Mouse (Mus musculus): ENCODE measurements around the gene Pdcd7. TPM values are rescaled to one million over a fixed set of nuclear protein-coding genes. Genes with fewer than 3 reads are reported as not detected.

Gene Pdcd7
- total and polyA plus RNA-seq, 2 experiments from 2014 or later, result 9.2 to 21.8 TPM

DNA sequence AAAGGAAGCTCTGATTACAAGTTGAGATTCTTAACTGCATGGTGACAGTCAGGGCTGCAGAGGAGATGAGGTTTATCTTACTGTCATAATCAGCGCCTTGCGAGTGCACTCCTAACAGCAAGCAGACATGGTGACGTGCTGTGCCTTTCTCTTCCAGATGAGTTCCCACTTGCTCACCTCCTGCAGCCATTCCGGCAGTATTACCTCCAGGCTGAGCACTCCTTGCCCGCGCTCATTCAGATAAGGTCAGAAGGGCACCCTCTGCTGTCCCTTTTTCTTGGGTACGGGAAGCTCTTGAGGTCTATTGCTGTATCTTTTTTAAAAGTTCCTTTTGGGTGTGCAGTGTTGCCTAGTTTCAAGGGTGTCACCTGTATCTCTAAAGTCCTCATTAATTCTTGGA is 10.7 kb downstream of the Pdcd7 start:
- H3K4me3 ChIP-seq (ENCODE audit: low read depth, low read length), result no peak overlapping the region
- no peak overlapping the region for H3K4me2 ChIP-seq (ENCODE audit: low read depth)
- H3K27ac ChIP-seq (ENCODE audit: low read depth, low read length), result no peak overlapping the region
- ATAC-seq, result no peak
- H3K36me3 ChIP-seq (ENCODE audit: insufficient read depth), result peaks cover 63% of the 10 kb centered on the region
- WGBS, result 84% methylated on average over 7 of the region's 7 CpGs
- H3K9me3 ChIP-seq (ENCODE audit: low read length), result no peaks in the 10 kb centered on the region
- H3K9ac ChIP-seq, result no peak overlapping the region
- H3K27me3 ChIP-seq (ENCODE audit: insufficient read depth, low read length), result no peaks in the 10 kb centered on the region
- no peaks in the 10 kb centered on the region for H3K4me1 ChIP-seq (ENCODE audit: insufficient read depth)
- no peak for TF ChIP-seq CTCF (IDR thresholded peaks at IDR 0.05; ENCODE audit: low read depth)
- no peak for DNase-seq

DNA sequence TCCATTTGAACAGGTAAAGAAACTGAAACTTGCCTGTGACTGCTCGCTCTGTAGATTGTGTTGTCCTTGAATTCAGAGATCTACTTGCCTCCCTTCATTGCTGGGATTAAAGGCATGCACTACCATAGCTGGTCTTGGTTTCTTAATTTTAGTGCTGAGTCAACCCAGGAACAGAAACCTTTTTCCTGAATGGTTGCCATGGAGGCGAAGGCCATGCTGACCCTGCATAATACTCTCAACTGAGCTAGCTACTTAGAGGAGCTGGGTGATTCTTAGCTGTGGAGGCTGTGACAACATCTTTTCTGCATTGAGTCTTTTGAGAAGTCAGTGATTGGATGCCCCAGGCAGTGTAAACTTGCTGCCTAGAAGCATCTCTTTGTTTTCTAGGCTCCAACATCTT is 11.1 kb downstream of the Pdcd7 start:
- no peak for DNase-seq
- no peak overlapping the region for H3K4me2 ChIP-seq (ENCODE audit: low read depth)
- H3K4me1 ChIP-seq (ENCODE audit: insufficient read depth), result no peaks in the 10 kb centered on the region
- H3K36me3 ChIP-seq (ENCODE audit: insufficient read depth), result peaks cover 67% of the 10 kb centered on the region
- no peak for TF ChIP-seq CTCF (IDR thresholded peaks at IDR 0.05; ENCODE audit: low read depth)
- 88% methylated on average over 2 of the region's 2 CpGs for WGBS
- H3K9me3 ChIP-seq (ENCODE audit: low read length), result no peaks in the 10 kb centered on the region
- H3K27ac ChIP-seq (ENCODE audit: low read depth, low read length), result no peak overlapping the region
- H3K9ac ChIP-seq, result no peak overlapping the region
- H3K4me3 ChIP-seq (ENCODE audit: low read depth, low read length), result no peak overlapping the region
- H3K27me3 ChIP-seq (ENCODE audit: insufficient read depth, low read length), result no peaks in the 10 kb centered on the region
- ATAC-seq, result no peak

DNA sequence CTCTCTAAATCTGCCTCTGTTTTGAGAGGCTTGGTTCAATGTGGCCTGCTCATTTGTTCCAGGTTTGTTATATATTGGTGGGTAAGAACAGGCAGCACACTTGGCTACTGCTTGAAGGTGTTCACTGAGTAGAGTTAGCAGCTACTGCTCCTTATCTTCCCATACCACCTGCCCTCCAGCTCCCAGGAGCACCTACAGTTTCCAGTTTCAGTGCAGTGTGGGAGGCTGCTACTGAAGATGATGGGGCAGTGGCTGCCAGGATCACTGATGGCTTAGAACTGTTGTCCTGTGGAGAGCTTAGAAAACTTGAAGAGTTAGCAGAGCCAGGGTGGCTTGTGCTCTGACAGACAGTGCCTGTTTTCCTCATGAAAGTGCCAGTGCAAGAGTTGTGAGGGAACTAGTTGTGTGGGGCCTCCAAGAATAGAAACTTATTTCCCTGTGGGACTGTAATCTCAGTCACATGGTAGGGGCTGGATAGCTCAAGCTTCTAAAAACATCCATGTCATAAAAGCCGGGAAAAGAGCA is 13.1 kb downstream of the Pdcd7 start:
- no peak for TF ChIP-seq CTCF (IDR thresholded peaks at IDR 0.05; ENCODE audit: low read depth)
- Histone ChIP-seq H3K36me3 (ENCODE audit: insufficient read depth) (peaks cover 76% of the 10 kb centered on the region), H3K9me3 (ENCODE audit: low read length) (no peaks in the 10 kb centered on the region), H3K4me3 (ENCODE audit: low read depth, low read length) (no peak overlapping the region), H3K27me3 (ENCODE audit: insufficient read depth, low read length) (no peaks in the 10 kb centered on the region), H3K9ac (no peak overlapping the region), H3K27ac (ENCODE audit: low read depth, low read length) (no peak overlapping the region), H3K4me1 (ENCODE audit: insufficient read depth) (no peaks in the 10 kb centered on the region), H3K4me2 (ENCODE audit: low read depth) (no peak overlapping the region)
- ATAC-seq, result no peak
- WGBS, result 89% methylated on average over 1 of the region's 1 CpGs
- DNase-seq, result no peak

DNA sequence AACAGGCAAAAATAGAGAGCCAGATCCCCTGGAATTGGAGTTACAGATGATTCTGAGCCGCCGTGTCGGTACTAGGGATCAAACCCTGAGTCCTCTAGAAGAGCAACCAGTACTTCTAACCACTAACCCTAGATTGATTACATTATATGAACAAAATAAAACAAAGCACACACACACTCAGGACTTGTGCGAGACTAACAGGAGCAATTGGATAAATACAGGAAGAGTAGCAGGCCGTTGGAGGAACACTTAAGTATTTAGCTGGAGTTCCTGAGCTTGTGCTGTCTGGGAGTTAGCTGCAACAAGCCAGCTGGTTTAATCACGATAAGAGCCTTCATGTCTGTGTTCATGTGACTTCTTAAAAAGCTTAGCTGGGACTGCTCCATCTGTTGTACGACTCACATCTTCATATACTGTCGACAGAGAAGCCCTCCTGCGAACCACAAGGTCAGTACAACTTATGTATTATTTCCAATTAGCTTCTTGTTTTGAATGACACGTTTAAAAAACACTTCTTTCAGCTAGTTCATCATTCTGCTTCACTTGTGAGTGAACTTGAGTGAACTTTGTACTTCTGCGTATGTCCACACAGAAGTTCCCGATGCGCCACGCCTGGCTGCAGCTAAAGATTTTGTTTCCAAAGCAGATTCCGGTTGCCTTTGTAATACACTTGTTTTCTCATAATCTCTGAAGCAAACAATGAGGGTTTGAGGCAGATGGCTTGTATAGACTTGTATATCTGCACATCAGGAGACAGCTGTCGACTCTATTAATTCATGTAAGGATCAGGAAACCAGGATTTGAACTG is 14.9 kb downstream of the Pdcd7 start, which contains the start of gene Ubap1l:
TSS of gene Ubap1l (plus strand) at position 401 of the 808 bp plus-strand sequence.
- no peak within 1 kb of the TSS for H3K4me3 ChIP-seq (ENCODE audit: low read depth, low read length)
- no peak for TF ChIP-seq CTCF (IDR thresholded peaks at IDR 0.05; ENCODE audit: low read depth)
- WGBS, result 89% methylated on average over 16 of the region's 16 CpGs
- no peak within 1 kb of the TSS for H3K9ac ChIP-seq
- ATAC-seq (no peak), DNase-seq (no peak)
- no peaks in the 10 kb centered on the region for H3K4me1 ChIP-seq (ENCODE audit: insufficient read depth)
- H3K27me3 ChIP-seq (ENCODE audit: insufficient read depth, low read length), result no peaks in the 10 kb centered on the region
- no peaks in the 10 kb centered on the region for H3K9me3 ChIP-seq (ENCODE audit: low read length)
- H3K27ac ChIP-seq (ENCODE audit: low read depth, low read length), result no peak within 1 kb of the TSS
- H3K36me3 ChIP-seq (ENCODE audit: insufficient read depth), result peaks cover 65% of the 10 kb centered on the region
- no peak within 1 kb of the TSS for H3K4me2 ChIP-seq (ENCODE audit: low read depth)

DNA sequence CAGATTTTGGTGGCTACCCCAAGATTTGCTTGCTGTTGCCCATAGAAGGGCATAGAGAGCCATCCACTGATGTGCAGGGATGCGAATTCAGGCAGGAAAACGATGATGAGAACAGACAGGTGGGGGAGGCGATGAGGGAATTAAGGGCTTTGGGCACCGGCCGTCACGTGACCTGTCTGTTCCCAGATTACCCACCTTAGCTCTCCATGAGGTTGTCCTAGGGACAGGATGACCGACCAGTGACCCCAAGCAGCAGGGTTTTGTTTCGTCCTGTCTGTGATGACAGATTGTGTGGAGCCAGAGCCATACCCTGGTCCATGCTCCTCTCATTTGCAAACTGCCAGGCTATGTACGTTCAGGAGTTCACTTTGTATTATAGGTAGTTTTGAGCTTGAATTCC is 17.8 kb downstream of the Pdcd7 start:
- H3K27ac ChIP-seq (ENCODE audit: low read depth, low read length), result no peak overlapping the region
- ATAC-seq (no peak), DNase-seq (no peak)
- no peak overlapping the region for H3K4me2 ChIP-seq (ENCODE audit: low read depth)
- H3K4me1 ChIP-seq (ENCODE audit: insufficient read depth), result no peaks in the 10 kb centered on the region
- no peaks in the 10 kb centered on the region for H3K27me3 ChIP-seq (ENCODE audit: insufficient read depth, low read length)
- 78% methylated on average over 9 of the region's 9 CpGs for WGBS
- H3K9ac ChIP-seq, result no peak overlapping the region
- TF ChIP-seq CTCF (IDR thresholded peaks at IDR 0.05; ENCODE audit: low read depth), result no peak
- no peak overlapping the region for H3K4me3 ChIP-seq (ENCODE audit: low read depth, low read length)
- H3K36me3 ChIP-seq (ENCODE audit: insufficient read depth), result peaks cover 39% of the 10 kb centered on the region
- H3K9me3 ChIP-seq (ENCODE audit: low read length), result no peaks in the 10 kb centered on the region

DNA sequence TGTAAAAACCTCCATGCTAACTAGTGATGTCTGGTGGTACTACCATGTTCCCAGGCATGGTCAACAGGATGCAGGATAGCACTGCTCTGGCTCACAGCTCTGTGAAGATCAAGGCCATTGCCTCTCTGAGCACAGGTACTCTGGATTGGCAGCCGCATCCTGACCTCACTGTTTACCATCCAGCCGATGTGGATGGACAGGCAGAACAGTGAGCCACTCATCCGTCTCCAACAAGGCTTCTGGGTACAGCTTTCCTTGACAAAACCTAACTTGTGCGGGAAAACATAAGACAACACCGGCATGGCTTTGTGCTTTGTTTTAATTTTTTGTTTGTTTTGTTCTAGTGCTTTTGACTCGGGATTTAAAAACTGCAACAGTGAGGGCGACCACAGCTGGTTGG is 19.8 kb downstream of the Pdcd7 start:
- no peaks in the 10 kb centered on the region for H3K4me1 ChIP-seq (ENCODE audit: insufficient read depth)
- DNase-seq (no peak), ATAC-seq (no peak)
- H3K9me3 ChIP-seq (ENCODE audit: low read length), result no peaks in the 10 kb centered on the region
- 86% methylated on average over 7 of the region's 7 CpGs for WGBS
- H3K4me2 ChIP-seq (ENCODE audit: low read depth), result no peak overlapping the region
- H3K27me3 ChIP-seq (ENCODE audit: insufficient read depth, low read length), result no peaks in the 10 kb centered on the region
- no peak overlapping the region for H3K4me3 ChIP-seq (ENCODE audit: low read depth, low read length)
- no peak overlapping the region for H3K27ac ChIP-seq (ENCODE audit: low read depth, low read length)
- H3K9ac ChIP-seq, result no peak overlapping the region
- TF ChIP-seq CTCF (IDR thresholded peaks at IDR 0.05; ENCODE audit: low read depth), result no peak
- H3K36me3 ChIP-seq (ENCODE audit: insufficient read depth), result peaks cover 21% of the 10 kb centered on the region

DNA sequence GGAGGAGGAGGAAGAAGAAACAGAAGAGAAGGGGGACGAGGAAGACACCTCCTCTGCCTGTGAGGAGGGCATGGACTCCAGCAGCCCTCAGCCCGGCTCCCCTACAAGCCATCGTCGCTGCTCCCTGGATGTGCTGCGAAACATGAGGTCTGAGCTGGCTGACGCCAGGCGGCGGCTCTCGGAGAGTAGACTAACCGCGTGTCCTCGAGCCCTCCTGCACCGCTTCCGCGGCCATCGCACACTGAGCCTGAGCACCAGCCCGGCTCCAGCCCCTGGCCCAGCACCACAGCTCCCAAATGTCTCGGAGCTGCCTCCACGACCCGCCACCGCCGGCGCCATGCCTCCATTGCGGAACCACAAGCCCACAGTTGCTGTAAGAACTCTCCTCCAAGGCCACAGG is 25.9 kb downstream of the Pdcd7 start:
- H3K4me1 ChIP-seq (ENCODE audit: insufficient read depth), result no peaks in the 10 kb centered on the region
- no peaks in the 10 kb centered on the region for H3K9me3 ChIP-seq (ENCODE audit: low read length)
- no peak overlapping the region for H3K4me2 ChIP-seq (ENCODE audit: low read depth)
- H3K36me3 ChIP-seq (ENCODE audit: insufficient read depth), result peaks cover 16% of the 10 kb centered on the region
- H3K27ac ChIP-seq (ENCODE audit: low read depth, low read length), result no peak overlapping the region
- DNase-seq, result no peak
- H3K4me3 ChIP-seq (ENCODE audit: low read depth, low read length), result no peak overlapping the region
- WGBS, result 87% methylated on average over 24 of the region's 24 CpGs
- no peak overlapping the region for H3K9ac ChIP-seq
- H3K27me3 ChIP-seq (ENCODE audit: insufficient read depth, low read length), result no peaks in the 10 kb centered on the region
- TF ChIP-seq CTCF (IDR thresholded peaks at IDR 0.05; ENCODE audit: low read depth), result no peak
- no peak for ATAC-seq

All from forebrain, postnatal 0 days (tissue).